Mouse (Mus musculus) embryonic fibroblast, embryonic 13.5 days (primary cell): ENCODE data around the gene March11.

Source experiments
- CTCF ChIP-seq: IDR thresholded peaks from 2 replicates; pipeline ENCODE4 v1.5.1; 2011; ENCODE audit warnings: mild to moderate bottlenecking, control low read depth, low read length, moderate library complexity, borderline replicate concordance; ENCODE audit not compliant: insufficient read depth
- POLR2A ChIP-seq: IDR thresholded peaks from 2 replicates; pipeline ENCODE4 v1.6.1; 2011; ENCODE audit warnings: low read depth, mild to moderate bottlenecking, control low read depth, low read length, moderate library complexity

DNA sequence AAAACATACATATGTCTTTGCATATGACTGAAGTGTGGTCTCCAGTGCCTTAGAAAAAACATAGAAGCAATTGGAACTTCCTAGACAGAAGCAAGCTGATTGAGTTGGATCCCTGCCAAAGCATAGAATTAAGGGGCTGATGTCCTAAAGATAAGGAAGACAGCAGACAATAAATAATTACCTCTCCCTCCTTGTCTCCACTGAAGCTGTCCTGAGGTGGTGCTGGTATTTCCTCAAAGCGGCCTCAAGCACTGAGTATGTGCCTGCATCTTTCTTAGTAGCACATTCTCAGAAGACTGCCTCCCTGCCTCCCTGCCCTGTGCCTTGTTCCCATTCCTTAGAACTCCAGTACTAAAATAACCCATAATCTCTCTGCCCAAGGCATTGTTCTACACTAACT, 15.6 kb upstream of the March11 start:
- TF ChIP-seq CTCF: no peak
- TF ChIP-seq POLR2A: no peak
